Mouse (Mus musculus) CH12.LX (cell line): ENCODE data around the gene Scarb1. TPM values are rescaled to one million over a fixed set of nuclear protein-coding genes. Genes with fewer than 3 reads are reported as not detected.

Source experiments
- DNase-seq: peaks from one replicate; pipeline ENCODE4 v3.0.0-alpha.2; 2013; ENCODE audit errors: extremely low read depth
- H3K27ac ChIP-seq: 2 replicates; pipeline ENCODE4 v1.5.1; 2012; ENCODE audit warnings: low read depth, mild to moderate bottlenecking, control low read depth, moderate library complexity; ENCODE audit not compliant: insufficient read depth
- H3K27me3 ChIP-seq: replicated peaks from 2 replicates; pipeline ENCODE3; 2012; ENCODE audit warnings: inconsistent platforms
- H3K36me3 ChIP-seq, 2 experiments: replicated peaks in 1 of 2; 2 replicates each; pipeline versions ENCODE3 to v1.6.1; 2012; ENCODE audit warnings: inconsistent platforms in 1 of 2, low read length in 1 of 2, mild to moderate bottlenecking in 1 of 2, mixed read lengths in 1 of 2, moderate library complexity in 1 of 2; ENCODE audit not compliant: control insufficient read depth in 1 of 2, insufficient read depth in 1 of 2
- H3K4me1 ChIP-seq, 2 experiments: 2 replicates each; pipeline ENCODE4 v1.6.1; 2012; ENCODE audit warnings: inconsistent platforms in 1 of 2, moderate library complexity in 1 of 2; ENCODE audit not compliant: insufficient read depth in 2 of 2, control insufficient read depth in 1 of 2
- H3K4me2 ChIP-seq: 2 replicates; pipeline ENCODE4 v1.6.1; 2012; ENCODE audit warnings: low read depth, mild to moderate bottlenecking, control low read depth; ENCODE audit not compliant: poor library complexity, insufficient read depth, severe bottlenecking
- H3K4me3 ChIP-seq, 3 experiments: fragments of 150-350 bp in 1 of 3; sonication (generic) in 1 of 3; replicated peaks in 1 of 3; 2 replicates each; pipeline versions ENCODE3 to v1.5.1; 2011 to 2012; ENCODE audit warnings: low read depth in 2 of 3, low read length in 2 of 3, mild to moderate bottlenecking in 2 of 3, moderate library complexity in 2 of 3, control low read depth in 1 of 3, improper control_type of control experiment in 1 of 3, inconsistent platforms in 1 of 3, mixed read lengths in 1 of 3; ENCODE audit not compliant: poor library complexity in 1 of 3
- H3K79me2 ChIP-seq: replicated peaks from 2 replicates; pipeline ENCODE4 v1.6.1; 2012; ENCODE audit warnings: mild to moderate bottlenecking, moderate library complexity; ENCODE audit not compliant: control insufficient read depth, poor library complexity, insufficient read depth, severe bottlenecking; ENCODE audit errors: extremely low read depth
- H3K9ac ChIP-seq: 2 replicates; pipeline ENCODE4 v1.6.1; 2012; ENCODE audit warnings: low read depth, mild to moderate bottlenecking, control low read depth, moderate library complexity; ENCODE audit not compliant: insufficient read depth
- H3K9me3 ChIP-seq: replicated peaks from 2 replicates; pipeline ENCODE3; 2012; ENCODE audit warnings: low read length, inconsistent platforms, mixed read lengths
- CHD1 ChIP-seq: IDR thresholded peaks from 2 replicates; pipeline ENCODE4 v1.6.1; 2012; ENCODE audit warnings: low read depth, low read length, improper control_type of control experiment, inconsistent platforms
- CTCF ChIP-seq, 2 experiments: IDR thresholded peaks in 1 of 2; conservative IDR thresholded peaks in 1 of 2; 2 replicates each; pipeline ENCODE4 v1.5.1; 2011 to 2012; ENCODE audit warnings: low read depth in 2 of 2, low read length in 2 of 2, improper control_type of control experiment in 1 of 2, inconsistent platforms in 1 of 2, mild to moderate bottlenecking in 1 of 2, moderate library complexity in 1 of 2
- E2F4 ChIP-seq: IDR thresholded peaks from 2 replicates; pipeline ENCODE4 v1.6.1; 2011; ENCODE audit warnings: low read depth, low read length, improper control_type of control experiment; ENCODE audit not compliant: insufficient replicate concordance
- IRF4 ChIP-seq: IDR thresholded peaks from 2 replicates; pipeline ENCODE4 v1.6.1; 2014; ENCODE audit warnings: low read depth, mild to moderate bottlenecking, inconsistent platforms, low read length, improper control_type of control experiment
- JUN ChIP-seq: IDR thresholded peaks from 2 replicates; pipeline ENCODE4 v1.6.1; 2011; ENCODE audit warnings: low read depth, mild to moderate bottlenecking, low read length, improper control_type of control experiment, moderate library complexity; ENCODE audit not compliant: insufficient read depth
- JUND ChIP-seq: conservative IDR thresholded peaks from 2 replicates; pipeline ENCODE4 v1.6.1; 2011; ENCODE audit warnings: low read depth, low read length, improper control_type of control experiment
- MAFK ChIP-seq: IDR thresholded peaks from 2 replicates; pipeline ENCODE4 v1.6.1; 2011; ENCODE audit warnings: low read length, improper control_type of control experiment; ENCODE audit not compliant: insufficient replicate concordance
- MYC ChIP-seq: IDR thresholded peaks from 2 replicates; pipeline ENCODE4 v1.6.1; 2011; ENCODE audit warnings: low read depth, mild to moderate bottlenecking, improper control_type of control experiment, low read length
- NRF1 ChIP-seq: IDR thresholded peaks from 2 replicates; pipeline ENCODE4 v1.6.1; 2014; ENCODE audit warnings: low read depth, mild to moderate bottlenecking, inconsistent platforms, low read length, improper control_type of control experiment, moderate library complexity
- PAX5 ChIP-seq: IDR thresholded peaks from 2 replicates; pipeline ENCODE4 v1.6.1; 2012; ENCODE audit warnings: low read length, inconsistent platforms, mixed read lengths
- TBP ChIP-seq: conservative IDR thresholded peaks from 2 replicates; pipeline ENCODE4 v1.6.1; 2011; ENCODE audit warnings: low read depth, low read length, improper control_type of control experiment
- USF1 ChIP-seq: IDR thresholded peaks from 2 replicates; pipeline ENCODE4 v1.6.1; 2014; ENCODE audit warnings: low read depth, mild to moderate bottlenecking, inconsistent platforms, low read length, improper control_type of control experiment
- ZKSCAN1 ChIP-seq: IDR thresholded peaks from 2 replicates; pipeline ENCODE4 v1.6.1; 2012; ENCODE audit warnings: low read depth, inconsistent platforms, low read length, improper control_type of control experiment, borderline replicate concordance
- ZNF384 ChIP-seq: IDR thresholded peaks from 2 replicates; pipeline ENCODE4 v1.6.1; 2012; ENCODE audit warnings: low read depth, low read length, improper control_type of control experiment, inconsistent platforms
- dilution Hi-C: fragments of 300-500 bp; cut with MboI; formaldehyde crosslinking; loops from 2 replicates; pipeline ENCODE4 v1.14.3; 2020; ENCODE audit warnings: low sequenced_read_pairs; ENCODE audit not compliant: extremely low pct_unique_long_range_greater_than_20kb, extremely low pct_ligation_motif_present
- in situ Hi-C: fragments of 300-500 bp; cut with MboI; formaldehyde crosslinking; loops from 3 replicates; pipeline ENCODE4 v1.14.3; 2019; ENCODE audit warnings: low sequenced_read_pairs, low pct_ligation_motif_present, low pct_unique_long_range_greater_than_20kb, mixed read lengths
- polyA plus RNA-seq: library from polyadenylated mRNA; unstranded; fragments of >175 nt; gene quantifications from 2 replicates; pipeline ENCODE4 v1.2.1, GENCODE M21; 2012; ENCODE audit warnings: low read depth; ENCODE audit not compliant: insufficient read length
- total RNA-seq, 2 experiments: library from RNA; depleted of rRNA; stranded (reverse); fragments of 300-350 nt in 1 of 2; fragments of >200 nt in 1 of 2; gene quantifications; 2 replicates each; pipeline ENCODE4 v1.2.3; 2012 to 2014

Gene Scarb1
- total and polyA plus RNA-seq, 3 experiments: 11.6 to 24.7 (median 20.0) TPM

DNA sequence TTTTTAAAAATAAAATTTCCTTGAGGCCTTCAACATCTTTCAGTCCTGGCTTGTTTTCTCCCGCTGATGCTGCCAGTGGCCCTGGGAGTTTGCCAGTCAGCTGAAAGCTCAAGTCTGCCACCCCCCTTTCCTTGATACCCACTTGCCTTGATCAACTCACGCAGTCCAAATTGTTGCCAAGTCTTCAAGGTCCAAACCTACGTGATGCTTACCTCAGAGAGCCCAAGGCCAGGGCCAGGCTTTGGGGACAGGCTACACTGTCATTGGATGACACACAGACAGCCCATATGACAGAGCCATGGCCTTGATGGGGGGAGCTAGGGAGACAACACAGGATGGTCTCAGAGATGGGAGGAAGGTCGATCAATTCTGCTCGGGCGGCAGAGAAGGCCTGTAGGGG, 3.4 kb upstream of the Scarb1 start:
- in situ Hi-C loops: loop anchor here (10.0 kb wide), 1 partner anchor 439 kb away; no protein-coding TSS in a partner anchor
- TF ChIP-seq JUND (no peak), TBP (no peak), E2F4 (no peak), CHD1 (no peak), USF1 (no peak), JUN (no peak), ZKSCAN1 (no peak), PAX5 (no peak), CTCF (conservative IDR thresholded peaks at IDR 0.05 in 1 of 2, IDR thresholded peaks at IDR 0.05 in 1 of 2; ENCODE audit: low read depth in 2 of 2, low read length in 2 of 2) (no peak), MAFK (no peak), MYC (no peak)
- H3K27ac ChIP-seq: no peak overlapping the region

DNA sequence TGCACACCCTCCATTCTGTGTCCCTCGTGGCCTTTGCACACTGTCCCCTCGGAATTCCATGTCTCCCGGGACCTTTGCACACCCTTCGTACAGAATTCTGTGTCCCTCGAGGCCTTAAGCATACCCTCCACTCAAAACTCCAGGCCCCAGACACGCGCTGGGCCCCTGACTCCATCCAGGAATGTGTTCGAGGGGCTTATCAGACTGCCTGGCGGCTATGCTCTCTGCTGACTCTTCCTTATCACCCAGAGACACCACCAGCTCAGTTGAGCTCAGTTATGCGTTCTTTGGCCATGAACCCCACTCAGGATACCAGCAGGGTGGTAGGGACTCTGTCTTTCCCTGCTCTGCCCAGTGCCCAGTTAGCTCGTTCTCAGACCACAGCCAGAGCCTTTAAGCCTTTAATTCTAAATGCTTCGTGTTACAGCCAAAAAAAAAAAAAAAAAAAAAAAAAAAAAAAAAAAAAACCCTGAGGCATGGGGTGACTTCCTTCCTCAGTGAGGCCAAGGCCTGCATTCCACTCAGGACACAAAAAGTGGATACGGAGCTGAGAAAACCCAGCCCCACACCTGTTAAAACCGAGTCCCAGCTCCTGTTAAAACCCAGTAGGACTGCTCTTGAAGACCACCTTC, 681 bp upstream of the Scarb1 start:
- H3K4me1 ChIP-seq: peaks cover 5 to 25% of the 10 kb centered on the region in 2 experiments; a peak in 2 of 4 replicates
- dilution Hi-C loops (no loop called here), in situ Hi-C loops (loop anchor here (10.0 kb wide), 1 partner anchor 437 kb away; no protein-coding TSS in a partner anchor)
- no peak overlapping the region for H3K9ac ChIP-seq
- TF ChIP-seq ZNF384 (peak; percentile 73), IRF4 (no peak), NRF1 (no peak)
- DNase-seq: no peak
- no peaks in the 10 kb centered on the region for H3K9me3 ChIP-seq
- H3K27ac ChIP-seq: no peak overlapping the region
- H3K4me2 ChIP-seq: peak overlapping the region; percentile 67; the same call in 1 of the 2 replicates
- H3K79me2 ChIP-seq: no peaks in the 10 kb centered on the region
- H3K27me3 ChIP-seq: peaks cover 7% of the 10 kb centered on the region
- no peak overlapping the region for H3K4me3 ChIP-seq
- peaks cover 0 to 13% of the 10 kb centered on the region in 2 experiments for H3K36me3 ChIP-seq

More for the DNA sequence above, 3.4 kb upstream of the Scarb1 start:
- no peaks in the 10 kb centered on the region for H3K36me3 ChIP-seq
- DNase-seq: no peak
- H3K4me3 ChIP-seq: no peak overlapping the region
- peaks cover 10 to 28% of the 10 kb centered on the region in 2 experiments for H3K4me1 ChIP-seq
- no peak overlapping the region for H3K4me2 ChIP-seq
- H3K27me3 ChIP-seq: peaks cover 11% of the 10 kb centered on the region
- H3K9ac ChIP-seq: no peak overlapping the region
- H3K79me2 ChIP-seq: no peaks in the 10 kb centered on the region
- H3K9me3 ChIP-seq: no peaks in the 10 kb centered on the region
- dilution Hi-C loops: no loop called here
